Mouse (Mus musculus) spleen, postnatal 14 days (tissue): ENCODE results near the gene Spsb4.

Source experiments
- DNase-seq, 2 experiments: peaks; one replicate each; pipeline ENCODE4 v3.0.0; 2021 to 2022; ENCODE audit warnings: low spot score in 2 of 2

Gene Spsb4

DNA sequence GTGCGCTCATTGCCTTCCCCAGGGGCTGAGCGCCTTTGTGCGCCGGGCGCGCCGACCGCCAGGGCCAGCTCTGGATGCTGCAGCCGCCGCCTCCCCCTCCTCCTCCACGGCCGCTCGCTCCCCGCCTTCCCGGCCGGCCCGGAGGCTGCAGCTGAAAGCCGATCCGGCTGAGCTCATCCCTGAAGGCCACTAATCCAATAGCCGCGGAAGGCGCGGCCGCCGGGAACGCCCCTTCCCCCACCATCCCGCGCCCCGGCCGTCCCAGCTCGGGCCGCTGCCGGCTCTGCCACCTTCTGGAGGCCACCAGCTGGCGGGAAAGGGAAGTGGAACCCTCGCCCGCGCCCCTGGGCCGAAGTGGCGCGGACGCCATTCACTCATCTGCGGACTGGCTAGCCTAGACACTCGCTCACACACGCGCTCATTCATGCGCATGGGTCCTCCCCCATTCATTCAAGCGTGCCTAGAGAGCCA lies at the start of gene Spsb4:
Spsb4 (minus strand) TSS at position 167 of the 471 bp plus-strand sequence.
- DNase-seq = peak; percentile 8 to 9

DNA sequence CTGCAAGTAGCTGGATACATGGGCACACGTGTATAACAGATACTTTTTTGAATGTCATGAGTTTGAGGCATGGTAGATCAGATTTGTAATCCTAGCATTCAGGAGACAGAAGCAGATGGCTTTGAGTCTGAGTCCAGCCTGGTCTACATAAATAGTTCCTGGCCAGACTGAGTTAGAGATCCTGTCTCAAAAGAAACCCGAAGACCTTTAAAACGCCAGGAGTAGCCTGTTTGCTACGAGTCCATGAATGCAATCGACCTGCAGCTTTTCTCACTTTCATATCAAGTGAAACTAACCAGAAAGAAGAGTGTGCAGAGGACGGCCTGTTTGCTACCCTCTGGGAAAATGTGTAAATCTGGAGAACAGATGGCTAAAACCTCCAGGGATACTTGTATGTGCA lies 49.1 kb upstream of the Spsb4 start:
- no peak for DNase-seq

DNA sequence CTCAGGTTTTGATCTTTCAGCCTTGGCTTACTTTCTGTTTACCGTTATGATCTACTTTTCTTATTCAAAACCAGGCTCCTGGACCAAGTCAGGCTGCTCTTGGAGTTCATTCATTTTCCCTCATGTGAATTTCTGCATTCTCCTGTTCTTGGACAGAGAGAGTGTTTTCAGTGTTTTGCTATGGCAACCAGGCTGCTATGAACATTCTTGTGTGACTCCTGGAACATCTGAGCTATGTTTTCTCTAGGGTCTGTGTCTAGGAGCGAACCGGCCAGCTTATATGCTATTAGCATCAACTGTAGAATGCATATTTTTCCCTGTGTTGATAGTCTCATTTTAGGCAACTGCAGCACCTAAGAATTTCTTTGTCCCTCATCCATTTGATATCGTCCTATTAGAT lies 47.2 kb upstream of the Spsb4 start:
- no peak for DNase-seq

DNA sequence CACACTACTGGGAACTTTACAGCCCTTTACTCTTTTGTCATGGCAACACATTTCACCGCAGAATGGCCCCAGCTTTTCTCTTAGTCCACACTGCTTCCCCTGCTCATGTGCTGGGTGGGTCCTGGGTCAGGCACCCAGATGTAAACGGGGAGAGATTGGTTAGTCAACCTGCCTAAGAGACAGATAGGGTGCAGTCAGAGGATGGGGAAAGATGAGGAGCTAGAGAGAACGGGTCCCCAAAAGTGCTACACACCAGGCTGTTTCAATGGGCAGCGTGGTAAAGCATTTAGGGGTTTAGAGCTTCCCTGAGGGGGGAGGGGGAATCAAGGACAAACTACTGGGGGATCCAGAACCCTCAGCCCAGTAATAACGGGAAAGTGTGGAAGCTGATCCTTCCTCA lies 46.6 kb upstream of the Spsb4 start:
- DNase-seq = no peak

DNA sequence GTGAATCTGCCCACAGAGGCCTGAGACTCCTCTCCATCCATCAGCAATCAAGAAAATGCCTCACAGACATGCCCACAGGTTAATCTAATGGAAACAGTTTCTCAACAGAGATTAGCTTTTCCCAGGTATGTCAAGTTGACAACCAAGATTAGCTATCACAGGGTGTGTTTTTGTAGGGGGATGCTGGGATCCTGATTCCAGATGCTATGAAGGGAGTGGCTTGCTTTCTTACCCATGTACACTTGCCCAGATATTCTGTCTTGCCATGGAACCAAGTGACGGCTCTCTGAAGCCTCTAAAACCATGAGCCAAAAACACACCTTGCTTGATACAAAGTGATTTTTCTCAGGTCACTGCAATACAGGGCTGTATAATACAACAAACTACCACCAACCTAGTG lies 45.5 kb upstream of the Spsb4 start:
- no peak for DNase-seq

DNA sequence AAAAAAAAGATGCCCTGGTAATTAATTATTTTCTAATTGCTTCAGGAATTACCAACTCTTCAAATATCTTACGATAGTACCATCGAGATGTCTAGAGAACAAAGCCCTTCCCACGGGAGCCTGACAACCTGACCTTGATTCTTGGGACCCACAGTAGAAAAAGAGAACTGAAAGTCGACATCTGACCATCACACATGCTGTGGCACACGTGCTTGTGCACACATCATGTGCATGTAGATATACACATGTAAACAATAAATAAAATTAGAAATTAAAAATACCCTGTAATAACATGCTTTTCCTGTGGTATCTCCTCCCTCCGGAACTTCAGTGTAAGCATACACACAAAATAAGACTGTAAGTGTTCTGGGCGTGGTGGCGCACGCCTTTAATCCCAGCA lies 43.1 kb upstream of the Spsb4 start:
- DNase-seq = no peak

DNA sequence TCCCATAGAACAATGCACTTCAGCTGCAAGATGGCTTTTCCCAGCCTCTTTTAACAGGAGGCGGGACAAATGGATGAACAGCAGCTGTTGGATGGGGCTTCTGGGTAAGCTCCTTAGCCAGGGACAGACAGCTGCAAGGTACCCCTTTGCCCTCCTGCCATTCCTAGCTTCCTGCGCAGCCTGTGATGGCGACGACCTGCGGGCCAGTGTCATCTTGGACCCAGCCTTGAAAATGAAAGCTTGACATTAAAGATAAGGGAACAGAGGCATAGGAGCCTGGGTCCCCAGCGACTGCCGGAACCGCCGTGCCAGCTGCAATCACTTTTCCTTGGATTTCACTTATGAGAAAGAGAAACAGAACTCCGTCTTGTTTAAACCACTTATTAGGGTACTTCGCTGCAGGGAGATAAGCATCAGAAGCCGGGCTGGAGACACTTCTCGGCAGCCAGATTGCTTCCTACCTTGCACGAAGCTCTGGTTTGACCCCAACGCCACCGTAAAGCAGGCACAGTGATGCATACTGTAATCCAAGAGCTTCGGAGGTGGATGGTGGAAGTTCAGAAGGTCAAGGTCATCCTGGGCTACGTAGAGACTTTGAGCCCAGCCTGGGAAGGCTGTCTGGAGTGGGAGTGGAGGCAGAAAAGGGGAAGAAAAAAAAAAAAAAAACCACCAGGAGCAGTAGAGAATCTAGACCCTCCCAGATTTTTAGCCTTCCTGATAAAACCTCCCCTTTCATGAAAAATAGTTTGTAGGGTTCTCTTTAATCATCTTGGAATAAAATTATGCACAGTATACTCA lies 38.1 kb upstream of the Spsb4 start:
- DNase-seq = no peak

DNA sequence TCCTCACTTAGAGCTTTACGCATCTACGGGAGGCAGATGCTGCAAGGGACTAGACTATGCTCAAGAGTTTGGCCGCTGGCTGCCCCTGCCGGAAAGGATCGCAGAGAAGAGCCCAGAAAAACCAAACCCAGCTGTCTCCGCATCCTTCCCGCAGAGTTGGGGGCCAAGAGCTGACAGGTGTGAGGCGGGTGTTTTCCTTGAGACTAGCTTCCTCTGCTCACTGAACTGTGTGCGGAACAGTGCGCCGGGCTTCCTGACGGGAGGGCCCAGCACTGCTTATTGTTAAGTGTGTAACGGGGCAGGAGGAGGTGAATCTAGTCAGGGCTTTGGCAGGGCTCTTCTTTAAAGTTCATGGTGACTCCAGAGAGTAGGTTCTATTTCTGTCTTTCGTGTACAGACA lies 37.3 kb upstream of the Spsb4 start:
- DNase-seq = no peak

DNA sequence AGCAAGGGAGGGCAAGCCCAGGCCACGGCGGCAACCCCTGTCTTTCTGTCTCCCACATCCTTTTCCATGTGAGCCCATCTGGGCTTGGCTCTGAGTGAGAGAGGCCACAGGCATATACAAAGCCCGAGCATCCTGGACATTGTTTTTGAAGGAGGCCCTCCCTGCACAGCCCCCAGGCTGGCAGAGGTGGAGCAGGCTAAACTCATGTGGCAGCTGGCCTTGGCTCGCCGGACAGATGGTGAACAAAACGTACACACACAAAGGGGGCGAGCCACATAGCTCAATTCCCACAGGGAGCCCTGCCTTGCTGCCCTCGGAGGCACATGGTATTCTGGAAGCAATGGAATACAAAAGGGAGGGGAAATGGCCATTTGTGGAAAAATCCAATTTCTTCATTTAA lies 32.5 kb upstream of the Spsb4 start:
- no peak for DNase-seq

DNA sequence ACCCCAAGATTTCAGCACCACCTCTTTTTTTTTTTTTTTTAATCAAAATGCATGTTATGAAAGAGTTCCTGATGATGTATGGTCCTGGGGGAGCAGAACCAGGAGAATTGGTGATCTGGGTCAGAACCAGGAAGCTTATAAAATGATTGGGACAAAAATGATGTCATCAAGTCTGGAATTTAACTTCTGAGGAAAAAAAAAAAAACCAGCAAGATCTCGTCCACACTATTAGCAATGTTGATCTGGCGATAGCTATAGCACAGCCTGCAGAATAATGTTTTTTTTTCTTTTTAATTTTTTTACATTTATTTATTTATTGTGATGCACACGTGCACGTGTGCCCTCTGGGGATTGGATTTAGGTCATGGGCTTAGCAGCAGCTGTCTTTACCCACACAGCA lies 27.6 kb upstream of the Spsb4 start:
- no peak for DNase-seq

DNA sequence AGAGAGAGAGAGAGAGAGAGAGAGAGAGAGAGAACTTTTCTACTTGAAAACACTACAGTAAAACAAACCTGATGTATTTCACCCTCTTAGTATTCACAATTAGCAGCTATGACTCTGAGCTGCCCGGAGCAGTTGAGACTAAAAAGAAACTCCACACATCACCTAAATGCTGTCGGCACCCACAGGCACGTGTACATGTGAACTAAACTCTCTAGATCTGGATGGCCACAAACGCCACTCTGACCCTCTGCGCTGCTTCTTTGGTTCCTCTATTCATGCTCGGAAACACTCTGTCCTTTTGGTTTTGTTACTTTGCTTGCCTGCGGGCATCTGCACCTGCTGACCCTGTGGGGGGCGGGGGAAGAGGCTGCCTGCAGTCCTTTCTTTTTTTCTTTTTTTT lies 23.0 kb upstream of the Spsb4 start:
- no peak for DNase-seq

DNA sequence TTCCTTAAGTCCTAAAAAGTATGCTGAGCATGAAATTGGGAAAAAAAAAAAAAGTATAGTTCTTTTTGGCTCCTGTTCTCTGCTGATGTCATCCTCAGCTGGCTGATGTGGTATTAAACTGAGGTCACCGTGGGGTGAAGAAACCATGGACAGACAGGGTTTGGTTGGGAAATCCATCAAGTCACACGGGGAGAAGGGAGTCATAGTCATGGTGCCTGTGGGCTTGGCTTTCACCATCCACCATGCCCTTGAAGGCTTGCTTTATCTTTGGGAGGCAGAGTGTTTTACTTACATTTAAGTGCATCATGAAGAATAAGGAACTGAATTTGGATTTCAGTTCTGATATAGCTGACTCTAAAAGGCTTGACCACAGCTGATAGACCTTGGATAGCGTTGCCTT lies 19.4 kb upstream of the Spsb4 start:
- DNase-seq = no peak

DNA sequence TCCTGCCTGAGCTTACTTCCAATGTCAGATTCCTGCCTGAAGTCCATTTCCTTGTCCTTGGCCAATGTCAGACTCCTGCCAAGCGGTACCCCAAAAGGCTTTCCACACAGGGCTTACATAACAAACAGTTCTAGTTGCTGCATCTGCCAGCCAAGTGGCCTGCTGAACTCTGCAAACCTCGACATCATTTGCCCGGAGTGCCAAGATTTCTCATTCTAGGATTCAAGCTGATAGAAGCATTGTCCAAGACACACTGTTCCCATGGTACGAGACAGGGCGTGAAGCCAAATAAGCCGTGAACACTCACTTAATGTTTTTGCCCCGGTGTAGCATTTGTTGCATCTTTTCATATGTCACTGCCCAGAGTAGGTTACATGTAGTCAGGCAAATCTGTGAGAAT lies 18.0 kb upstream of the Spsb4 start:
- no peak for DNase-seq

DNA sequence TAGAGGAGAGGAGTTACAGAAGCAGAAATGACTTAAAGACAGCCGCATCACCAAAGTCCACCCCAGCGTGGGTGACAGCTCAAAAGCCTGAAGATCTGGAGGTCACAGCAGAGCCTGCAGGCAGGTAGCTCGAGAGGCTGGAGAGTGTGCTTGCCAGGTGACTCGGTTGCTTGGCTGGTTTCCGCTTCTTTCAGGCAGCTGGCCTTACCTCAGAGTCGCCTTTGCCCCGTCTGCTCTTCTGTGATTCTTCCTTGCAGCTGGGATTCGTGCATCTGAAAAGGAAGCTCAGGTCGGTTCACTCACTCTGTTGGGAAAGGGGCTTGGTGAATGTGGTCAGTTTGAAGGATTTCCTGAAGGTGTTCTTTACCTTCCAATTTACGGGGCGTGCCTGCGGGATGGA lies 8.7 kb upstream of the Spsb4 start:
- DNase-seq = no peak

DNA sequence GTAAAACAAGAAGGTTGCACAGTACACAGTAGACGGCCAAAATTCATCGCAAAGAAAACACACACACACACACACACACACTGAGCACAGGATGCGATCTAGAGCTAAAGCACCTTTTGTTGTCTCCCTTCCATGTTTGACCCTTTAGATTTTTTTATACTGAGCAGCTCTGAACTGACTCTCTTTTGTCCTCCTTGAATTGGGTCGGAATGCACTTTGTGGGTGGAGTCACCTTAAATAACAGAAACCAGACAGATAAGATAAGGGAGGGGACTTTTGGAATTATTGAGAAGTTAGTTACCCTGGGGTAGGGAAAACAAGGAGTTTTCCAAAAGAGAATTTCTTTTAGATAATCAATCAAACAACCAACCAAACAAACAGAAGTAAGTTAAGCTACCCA lies 7.4 kb upstream of the Spsb4 start:
- DNase-seq = no peak

DNA sequence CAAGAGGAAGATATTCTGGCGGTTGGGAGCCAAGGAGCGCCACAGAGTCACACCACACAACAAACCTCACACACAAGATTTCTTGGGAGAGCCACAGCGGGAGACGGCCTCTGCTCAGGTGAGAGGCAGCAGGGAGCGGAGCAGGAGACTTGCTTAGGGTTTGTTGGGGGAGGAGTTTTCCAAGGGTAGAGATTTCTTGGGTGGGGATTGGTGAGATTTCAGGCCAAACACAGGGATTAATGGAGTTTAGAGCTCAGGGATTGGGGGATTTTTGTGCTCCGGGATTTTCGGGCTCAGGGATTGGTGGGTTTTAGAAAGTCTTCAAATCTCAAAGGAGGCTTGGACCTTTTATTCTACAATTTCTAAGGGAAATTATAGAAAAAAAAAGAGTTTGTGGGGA lies 5.8 kb upstream of the Spsb4 start:
- DNase-seq = no peak

DNA sequence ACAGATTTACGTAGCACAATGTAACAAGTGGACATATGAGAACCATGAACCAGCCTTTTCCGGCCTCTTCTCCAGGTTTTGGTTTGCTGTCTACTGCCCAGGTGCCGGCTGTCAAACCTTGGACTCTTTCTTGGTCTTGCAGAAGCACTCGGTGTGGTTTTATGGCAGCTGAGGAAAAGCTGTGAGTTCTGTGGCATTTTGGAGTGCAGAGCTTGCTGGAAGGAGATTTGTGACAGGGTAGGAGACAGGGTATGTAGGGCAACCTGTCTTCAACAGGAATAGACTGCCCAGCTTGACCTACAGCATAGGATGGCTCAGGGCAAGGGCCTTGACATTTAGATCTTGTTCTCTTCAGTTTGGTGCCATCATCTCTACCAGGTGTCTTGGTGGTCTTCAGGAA lies 4.3 kb upstream of the Spsb4 start:
- DNase-seq = no peak

DNA sequence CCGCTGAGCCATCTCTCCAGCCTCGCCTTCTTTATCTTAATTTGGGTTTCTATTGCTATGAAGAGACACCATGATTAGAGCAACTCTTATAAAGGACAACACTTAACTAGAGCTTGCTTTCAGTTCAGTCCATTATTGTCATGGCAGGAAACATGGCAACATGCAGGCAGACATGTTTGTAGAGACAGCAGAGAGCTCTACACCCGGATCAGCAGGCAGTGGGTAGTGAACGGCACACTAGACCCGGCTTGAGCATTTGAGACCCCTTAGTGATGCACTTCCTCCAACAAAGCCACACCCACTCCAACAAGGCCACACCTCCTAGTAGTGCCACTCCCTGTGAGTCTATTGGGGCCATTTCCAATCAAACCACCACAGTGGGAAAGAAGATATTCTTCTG lies 3.7 kb upstream of the Spsb4 start:
- no peak for DNase-seq

DNA sequence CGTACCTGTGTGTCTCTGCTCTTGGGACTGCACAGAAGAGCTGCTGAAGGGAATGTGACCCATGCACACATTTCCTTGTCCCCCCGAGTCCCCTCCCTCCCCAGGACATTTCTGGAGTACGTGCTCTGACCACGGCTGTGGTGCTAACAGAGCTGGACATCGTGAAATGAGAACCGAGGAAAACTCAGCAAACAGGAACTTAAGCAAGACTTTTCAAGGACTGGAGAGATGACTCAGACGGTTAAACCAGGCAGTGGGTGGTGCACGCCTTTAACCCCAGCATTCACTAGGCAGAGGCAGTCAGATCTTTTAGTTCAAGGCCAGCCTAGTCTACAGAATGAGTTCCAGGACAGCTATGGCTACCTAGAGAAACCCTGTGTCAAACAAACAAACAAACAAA lies 1.5 kb upstream of the Spsb4 start:
- DNase-seq = no peak

DNA sequence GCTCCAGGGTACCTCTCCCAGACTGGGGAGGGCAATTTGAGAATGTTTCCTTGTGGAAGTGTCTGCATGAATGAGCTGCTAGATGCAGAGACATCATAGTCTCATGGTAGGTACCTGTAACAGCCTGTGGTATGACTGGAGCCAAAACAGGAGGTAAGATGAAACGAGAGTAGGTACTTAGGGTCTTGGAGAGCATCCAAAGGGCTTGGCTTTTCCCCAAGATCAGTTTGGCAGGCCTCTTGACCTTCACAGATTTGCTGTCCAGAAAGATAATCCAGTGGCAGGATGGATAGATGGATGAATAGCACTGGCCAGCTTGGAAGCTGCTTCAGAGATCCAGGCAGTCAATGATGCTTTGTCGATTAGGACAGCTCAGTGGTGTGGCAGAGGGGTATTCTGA lies 1.0 kb upstream of the Spsb4 start:
- DNase-seq = no peak

DNA sequence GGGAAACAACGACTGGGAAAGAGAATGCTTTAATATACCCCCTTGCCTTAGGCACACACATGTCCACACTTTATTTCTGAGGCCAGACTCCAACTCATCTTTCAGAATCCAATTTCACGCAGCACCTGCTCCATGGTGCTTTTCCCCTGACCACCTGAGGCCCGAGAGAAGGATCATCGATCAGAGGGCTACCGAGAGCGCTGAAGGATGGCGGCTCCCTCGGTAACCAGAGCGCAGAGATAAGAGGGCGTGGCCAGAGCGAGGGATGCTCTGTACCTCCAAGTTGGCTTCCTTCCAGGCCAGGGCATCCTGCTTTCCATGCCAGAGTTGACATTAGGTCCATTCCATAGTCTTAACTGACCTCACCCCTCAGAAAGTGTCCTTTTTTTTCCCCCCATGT lies 588 bp upstream of the Spsb4 start:
- DNase-seq = no peak

DNA sequence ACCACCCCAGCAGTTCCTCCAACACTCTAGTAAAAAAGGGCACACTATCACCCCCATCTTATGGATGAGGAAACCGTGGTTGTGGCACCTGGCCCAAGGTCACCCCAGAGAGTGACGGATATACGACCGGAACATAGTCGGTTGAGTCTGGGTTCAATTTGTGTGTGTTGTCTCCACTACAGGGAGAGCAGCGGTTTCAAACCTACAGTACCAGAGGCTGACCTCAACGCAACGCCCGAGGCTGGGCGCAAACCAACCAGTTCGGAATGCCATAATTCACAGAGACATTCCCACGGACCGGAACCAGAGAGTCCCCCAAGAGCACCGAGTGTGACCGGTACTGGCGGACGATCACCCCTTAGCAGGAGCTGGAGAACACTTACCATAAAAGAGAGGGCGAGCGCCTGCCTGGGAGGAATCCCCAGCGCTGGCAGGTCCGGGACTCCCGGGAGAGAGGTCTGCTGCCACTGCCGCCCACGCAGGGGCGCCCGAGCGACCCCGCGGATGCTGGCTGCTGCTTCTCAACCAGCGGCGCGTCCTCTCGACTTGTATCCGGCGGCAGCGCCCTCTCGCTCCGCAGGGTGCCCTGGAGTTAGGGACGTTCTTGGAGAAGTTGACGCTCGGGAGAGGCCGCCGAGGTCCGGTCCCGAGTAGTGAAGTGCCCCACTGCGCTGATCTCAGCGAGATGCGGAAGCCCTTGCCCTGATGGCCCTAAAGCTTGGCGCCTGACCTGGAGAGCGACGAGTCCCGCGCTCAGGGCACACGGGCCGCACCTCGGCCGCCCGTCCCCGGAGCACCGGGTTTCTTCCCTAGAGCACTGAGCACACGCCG lies 617 bp downstream of the Spsb4 start:
- no peak for DNase-seq

DNA sequence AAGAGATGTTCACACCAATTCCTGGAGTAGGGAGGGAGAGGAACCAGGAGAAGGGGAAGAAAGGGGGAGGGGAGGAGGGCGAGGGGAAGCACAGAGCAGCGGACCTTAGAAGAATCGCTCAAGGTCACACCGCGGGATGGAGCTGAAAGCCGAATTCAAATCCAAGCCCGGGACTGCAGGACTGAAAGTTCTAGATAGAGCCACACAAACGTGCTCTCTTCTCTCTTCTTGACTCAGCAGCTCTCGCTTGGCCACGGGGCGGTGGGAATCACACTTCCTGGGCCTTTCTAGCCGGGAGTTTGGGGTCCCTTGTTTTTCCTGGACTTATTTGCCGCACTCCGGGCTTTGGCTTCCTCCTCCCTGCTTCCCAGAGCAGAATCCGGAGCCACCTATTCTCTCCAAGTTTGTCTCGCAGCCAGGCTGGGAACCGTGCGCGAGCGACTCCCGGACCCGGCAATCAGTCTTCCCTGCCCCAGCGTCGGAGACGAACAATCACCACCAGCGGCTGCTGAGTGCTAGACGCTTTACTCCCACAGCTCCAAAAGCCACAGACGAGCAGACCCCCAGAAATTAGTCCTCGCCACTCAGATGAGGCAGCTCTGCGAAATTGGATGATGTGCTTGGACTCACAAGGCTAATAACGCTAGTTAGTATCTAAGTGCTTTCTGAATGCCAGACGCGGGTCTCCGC lies 1.4 kb downstream of the Spsb4 start:
- DNase-seq = no peak
